Mouse (Mus musculus) lung, postnatal 0 days (tissue): ENCODE results near the gene Gm17364. TPM values are rescaled to one million over a fixed set of nuclear protein-coding genes. Genes with fewer than 3 reads are reported as not detected.
"Not testable (repeated sequence)": the region's sequence is repeated elsewhere in the genome, so short reads cannot be mapped to it uniquely, and the experiment has no call there.

Experiments
- ATAC-seq: fragments of 200-750 bp; cut with Nextera tagmentation; 2 replicates; pipeline ENCODE4 v1.8.0; 2017; ENCODE audit warnings: moderate library complexity
- DNase-seq: peaks from one replicate; pipeline ENCODE4 v3.0.0-alpha.2; 2016; ENCODE audit warnings: low spot score
- H3K27ac ChIP-seq: fragments of 300-500 bp; sonication (generic); 2 replicates; pipeline ENCODE4 v1.5.1; 2014; ENCODE audit warnings: antibody characterized with exemption, mild to moderate bottlenecking, low read length, mixed read lengths
- H3K27me3 ChIP-seq: fragments of 300-500 bp; sonication (generic); replicated peaks from 2 replicates; pipeline ENCODE4 v1.6.1; 2014; ENCODE audit warnings: low read length, mixed read lengths; ENCODE audit not compliant: insufficient read depth
- H3K36me3 ChIP-seq: fragments of 300-500 bp; sonication (generic); 2 replicates; pipeline ENCODE4 v1.6.1; 2014; ENCODE audit warnings: low read length, mixed read lengths; ENCODE audit not compliant: insufficient read depth
- H3K4me1 ChIP-seq: fragments of 300-500 bp; sonication (generic); 2 replicates; pipeline ENCODE4 v1.6.1; 2014; ENCODE audit warnings: antibody characterized with exemption, low read depth, low read length, mixed read lengths; ENCODE audit not compliant: insufficient read depth
- H3K4me2 ChIP-seq: fragments of 300-500 bp; sonication (generic); replicated peaks from 2 replicates; pipeline ENCODE4 v1.6.1; 2014; ENCODE audit warnings: low read depth, mild to moderate bottlenecking, low read length, moderate library complexity, mixed read lengths
- H3K4me3 ChIP-seq: fragments of 300-500 bp; sonication (generic); 2 replicates; pipeline ENCODE4 v1.5.1; 2014; ENCODE audit warnings: low read depth, low read length
- H3K9ac ChIP-seq: fragments of 300-500 bp; sonication (generic); replicated peaks from 2 replicates; pipeline ENCODE4 v1.6.1; 2014; ENCODE audit warnings: low read depth, mild to moderate bottlenecking
- H3K9me3 ChIP-seq: fragments of 300-500 bp; sonication (generic); 2 replicates; pipeline ENCODE4 v1.6.1; 2016; ENCODE audit warnings: low read length, mixed read lengths
- CTCF ChIP-seq: IDR thresholded peaks from 2 replicates; pipeline ENCODE4 v1.5.1; 2016; ENCODE audit warnings: antibody characterized with exemption, mild to moderate bottlenecking
- EP300 ChIP-seq: IDR thresholded peaks from 2 replicates; pipeline ENCODE4 v1.6.1; 2016; ENCODE audit warnings: antibody characterized with exemption, mild to moderate bottlenecking, control low read depth
- WGBS: fragments of 180-500 bp; shearing (Covaris S2); extraction: QIAGEN DNeasy Blood & Tissue Kit; methylation state at CpG from one replicate; pipeline ENCODE4 v1.1.7; 2014; 5-methylcytosine and 5-hydroxymethylcytosine counted together
- polyA plus RNA-seq: library from polyadenylated mRNA; unstranded; fragments of >200 nt; fragmentation: Nextera tagmentation; extraction: Ambion mirVana; gene quantifications from 2 replicates; pipeline ENCODE4 v1.2.1, GENCODE M21; 2015

Gm17364 gene
- polyA plus RNA-seq, 1 experiment from 2014 or later: not detected

DNA sequence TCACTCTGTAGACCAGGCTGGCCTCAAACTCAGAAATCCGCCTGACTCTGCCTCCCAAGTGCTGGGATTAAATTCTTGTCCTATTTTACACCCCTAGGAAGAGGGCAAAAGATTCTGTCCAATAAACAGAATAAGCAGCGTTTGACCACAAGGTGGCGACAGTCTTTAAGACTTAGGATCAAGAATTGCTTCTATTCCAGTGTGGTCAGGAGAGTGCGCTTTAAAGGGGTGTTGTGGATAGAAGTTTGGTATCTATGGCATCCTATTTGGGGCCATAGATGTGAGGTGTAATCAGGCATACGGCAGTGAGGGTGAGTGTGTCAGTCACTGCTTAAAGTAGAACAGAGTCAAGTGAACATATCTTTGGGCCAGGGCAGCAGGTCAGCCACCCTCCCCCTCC, 9.5 kb upstream of the Gm17364 start:
- ATAC-seq: peak; percentile 47; the same call in 1 of the 2 replicates
- no peaks in the 10 kb centered on the region for H3K36me3 ChIP-seq
- TF ChIP-seq EP300 (no peak), CTCF (peak; percentile 92)
- DNase-seq: peak; percentile 91
- no peaks in the 10 kb centered on the region for H3K9me3 ChIP-seq
- no peak overlapping the region for H3K27ac ChIP-seq
- H3K27me3 ChIP-seq: no peaks in the 10 kb centered on the region
- whole genome bisulfite sequencing: 22% methylated on average over 5 of the region's 5 CpGs
- H3K4me3 ChIP-seq: no peak overlapping the region
- H3K4me2 ChIP-seq: no peak overlapping the region
- H3K4me1 ChIP-seq: no peaks in the 10 kb centered on the region
- no peak overlapping the region for H3K9ac ChIP-seq

DNA sequence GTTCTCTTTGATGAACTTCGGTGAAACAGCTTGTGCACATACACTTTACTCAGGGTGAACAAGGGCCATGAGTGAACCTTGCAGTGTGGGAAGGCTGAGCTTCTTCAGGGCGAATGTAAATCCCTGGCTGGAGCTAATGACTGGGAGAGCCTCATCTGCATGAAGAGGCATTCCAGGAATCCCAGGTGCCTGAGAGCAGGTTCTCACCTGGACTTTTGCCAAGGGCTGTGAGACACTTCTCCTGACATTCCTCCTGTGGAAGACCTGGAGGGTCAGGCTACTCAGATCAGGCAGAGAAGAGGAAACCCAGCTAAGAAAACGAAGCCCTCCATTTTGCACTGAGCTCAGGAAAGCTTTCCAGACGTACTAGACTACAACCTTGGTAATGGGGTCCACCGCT, 6.9 kb upstream of the Gm17364 start:
- no peaks in the 10 kb centered on the region for H3K27me3 ChIP-seq
- no peak overlapping the region for H3K4me3 ChIP-seq
- ATAC-seq (peak; percentile 40; the same call in 1 of the 2 replicates), DNase-seq (peak; percentile 20)
- H3K9ac ChIP-seq: no peak overlapping the region
- H3K4me2 ChIP-seq: no peak overlapping the region
- TF ChIP-seq CTCF: no peak
- TF ChIP-seq EP300: no peak
- WGBS: 49% methylated on average over 5 of the region's 5 CpGs
- H3K9me3 ChIP-seq: no peaks in the 10 kb centered on the region
- H3K4me1 ChIP-seq: no peaks in the 10 kb centered on the region
- no peak overlapping the region for H3K27ac ChIP-seq
- H3K36me3 ChIP-seq: no peaks in the 10 kb centered on the region

DNA sequence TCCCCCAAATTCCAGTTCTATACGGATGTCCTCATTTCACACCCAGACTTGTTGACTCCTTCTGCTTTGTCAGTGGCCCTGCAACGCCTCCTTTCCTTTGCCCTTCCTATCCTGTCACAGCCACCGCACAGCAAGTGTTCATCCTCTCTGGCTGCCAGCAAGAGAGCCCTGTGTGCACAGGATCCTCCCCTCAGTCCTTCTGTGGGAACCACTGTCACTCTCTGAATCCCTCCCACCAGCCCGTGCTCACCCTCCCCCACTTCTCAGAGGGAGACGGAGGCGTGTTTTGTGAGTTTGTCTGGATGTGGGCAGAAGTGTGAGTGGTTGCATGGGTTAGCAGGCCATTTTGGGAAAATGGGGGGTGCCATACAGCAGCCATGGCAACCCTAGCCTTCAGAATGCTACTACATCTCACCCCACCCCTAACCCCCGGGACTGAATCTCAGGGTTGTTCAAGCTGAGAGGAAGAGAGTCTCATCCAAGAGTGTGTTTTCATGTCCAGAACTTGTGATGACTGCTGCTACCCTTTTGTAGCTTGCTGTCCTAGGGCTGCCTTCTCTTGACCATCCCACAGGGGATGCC, 5.9 kb downstream of the Gm17364 start:
- H3K36me3 ChIP-seq: no peaks in the 10 kb centered on the region
- H3K4me3 ChIP-seq: no peak overlapping the region
- H3K27me3 ChIP-seq: no peaks in the 10 kb centered on the region
- WGBS: 31% methylated on average over 7 of the region's 7 CpGs
- peak; percentile 50 for ATAC-seq
- no peaks in the 10 kb centered on the region for H3K4me1 ChIP-seq
- H3K9ac ChIP-seq: no peak overlapping the region
- DNase-seq: peak; percentile 44
- no peak overlapping the region for H3K27ac ChIP-seq
- peaks cover 3% of the 10 kb centered on the region; the same call in 1 of the 2 replicates for H3K9me3 ChIP-seq
- no peak for TF ChIP-seq EP300
- no peak for TF ChIP-seq CTCF
- no peak overlapping the region for H3K4me2 ChIP-seq

DNA sequence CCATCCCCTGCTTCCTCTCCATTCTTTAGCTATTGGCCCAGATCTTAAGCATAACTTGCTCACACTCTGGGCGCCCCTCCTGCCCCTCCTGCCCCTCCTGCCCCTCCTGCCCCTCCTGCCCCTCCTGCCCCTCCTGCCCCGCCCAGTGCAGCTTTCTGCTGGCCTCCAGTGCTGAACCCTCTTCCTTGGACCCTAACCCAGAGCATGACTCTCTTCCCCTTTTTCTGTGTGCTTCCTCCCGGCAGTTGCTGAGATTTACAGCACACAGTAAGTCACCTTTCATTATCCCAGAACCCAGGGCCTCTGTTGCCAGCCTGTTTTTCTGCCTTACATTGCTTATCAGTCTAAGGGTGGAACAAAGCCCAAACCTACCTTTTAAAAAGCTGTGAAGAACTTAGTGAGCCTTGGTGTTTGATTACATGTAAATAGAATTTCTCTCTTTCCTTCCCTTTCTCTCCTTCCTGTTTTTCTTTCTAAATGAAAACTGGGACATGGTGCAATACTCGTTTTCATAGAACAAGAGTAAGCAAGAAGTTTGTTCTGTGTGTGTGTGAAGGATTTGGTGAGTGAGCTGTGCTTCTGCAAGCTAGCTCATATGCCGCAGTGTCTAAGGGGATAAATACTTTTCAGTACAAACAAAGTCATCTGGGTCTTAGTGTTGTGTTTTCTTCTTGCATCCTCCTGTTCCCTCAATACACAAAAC, 10.3 kb downstream of the Gm17364 start:
- DNase-seq (no peak), ATAC-seq (no peak)
- Histone ChIP-seq H3K36me3 (no peaks in the 10 kb centered on the region), H3K4me2 (no peak overlapping the region), H3K4me1 (no peaks in the 10 kb centered on the region), H3K9me3 (peaks cover 3% of the 10 kb centered on the region; the same call in 1 of the 2 replicates), H3K27me3 (no peaks in the 10 kb centered on the region), H3K9ac (no peak overlapping the region), H3K27ac (no peak overlapping the region), H3K4me3 (no peak overlapping the region)
- 70% methylated on average over 5 of the region's 5 CpGs for WGBS
- TF ChIP-seq CTCF: no peak
- TF ChIP-seq EP300: no peak

DNA sequence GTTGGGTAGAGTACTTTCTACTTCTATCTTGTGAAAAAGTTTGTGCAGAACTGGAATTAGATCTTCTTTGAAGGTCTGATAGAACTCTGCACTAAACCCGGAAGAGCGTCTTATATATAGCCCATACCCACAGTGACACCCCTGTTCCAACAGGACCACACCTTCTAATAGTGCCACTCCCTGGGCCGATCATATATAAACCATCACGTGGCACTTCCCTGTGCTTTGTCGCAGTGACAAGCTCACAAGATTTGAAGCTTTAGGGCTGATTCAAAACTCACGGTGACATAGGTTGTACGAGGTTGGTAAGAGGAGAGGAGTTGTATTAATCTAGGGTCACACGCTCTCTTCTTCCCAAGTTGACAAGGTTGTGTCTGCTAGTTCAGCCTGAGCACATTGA, 12.2 kb downstream of the Gm17364 start:
- not testable (repeated sequence) for H3K27me3 ChIP-seq, ATAC-seq, H3K4me1 ChIP-seq, H3K4me2 ChIP-seq, H3K36me3 ChIP-seq, DNase-seq, H3K4me3 ChIP-seq, H3K27ac ChIP-seq, H3K9me3 ChIP-seq, H3K9ac ChIP-seq
- 88% methylated on average over 8 of the region's 8 CpGs for WGBS

DNA sequence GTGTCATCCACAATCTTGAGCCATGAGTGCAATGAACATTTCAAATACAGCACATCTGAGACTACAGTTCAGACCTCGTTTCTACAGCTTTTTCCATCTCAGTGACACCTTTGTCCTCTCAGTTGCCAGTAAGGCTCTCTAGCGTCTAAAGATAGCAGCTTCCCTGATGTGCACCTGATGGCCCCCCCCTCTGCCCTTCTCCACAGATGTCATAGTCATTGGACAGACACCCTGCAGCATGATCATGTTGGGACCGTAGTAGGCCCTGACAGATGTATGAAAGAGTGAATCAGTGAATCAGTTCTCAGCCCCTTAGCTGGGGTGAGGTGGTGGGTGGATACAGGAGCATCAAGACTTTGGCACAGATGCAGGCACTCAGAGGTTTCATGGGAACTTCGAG, 15.9 kb downstream of the Gm17364 start:
- DNase-seq: no peak
- no peak overlapping the region for H3K4me3 ChIP-seq
- H3K4me1 ChIP-seq: no peaks in the 10 kb centered on the region
- no peaks in the 10 kb centered on the region for H3K27me3 ChIP-seq
- H3K36me3 ChIP-seq: no peaks in the 10 kb centered on the region
- H3K27ac ChIP-seq: no peak overlapping the region
- H3K9me3 ChIP-seq: no peaks in the 10 kb centered on the region
- no peak for ATAC-seq
- no peak overlapping the region for H3K4me2 ChIP-seq
- no peak for TF ChIP-seq CTCF
- no peak for TF ChIP-seq EP300
- H3K9ac ChIP-seq: no peak overlapping the region
- WGBS: 78% methylated on average over 4 of the region's 4 CpGs
